Mouse (Mus musculus) MEL (cell line): Measurements from ENCODE around the gene Pitpnm3.

Experiments
- CTCF ChIP-seq, 3 experiments: IDR thresholded peaks in 2 of 3; conservative IDR thresholded peaks in 1 of 3; 2 replicates each; pipeline ENCODE4 v1.5.1; 2011 to 2012; ENCODE audit warnings: low read length in 3 of 3, low read depth in 2 of 3, mild to moderate bottlenecking in 2 of 3, improper control_type of control experiment in 1 of 3, inconsistent platforms in 1 of 3, mixed read lengths in 1 of 3, moderate library complexity in 1 of 3; ENCODE audit not compliant: control insufficient read depth in 1 of 3, insufficient read depth in 1 of 3, poor library complexity in 1 of 3, severe bottlenecking in 1 of 3
- E2F4 ChIP-seq: IDR thresholded peaks from 2 replicates; pipeline ENCODE4 v1.6.1; 2011; ENCODE audit warnings: low read depth, low read length, improper control_type of control experiment, borderline replicate concordance
- EP300 ChIP-seq, 2 experiments: IDR thresholded peaks; 2 replicates each; pipeline ENCODE4 v1.6.1; 2011; ENCODE audit warnings: improper control_type of control experiment in 2 of 2, low read length in 2 of 2, low read depth in 1 of 2, mild to moderate bottlenecking in 1 of 2
- ETS1 ChIP-seq: IDR thresholded peaks from 2 replicates; pipeline ENCODE4 v1.6.1; 2012; ENCODE audit warnings: low read depth, mild to moderate bottlenecking, inconsistent platforms, low read length, improper control_type of control experiment, moderate library complexity
- GATA1 ChIP-seq: IDR thresholded peaks from 2 replicates; pipeline ENCODE4 v1.6.1; 2011; ENCODE audit warnings: low read depth, low read length, improper control_type of control experiment
- HCFC1 ChIP-seq: IDR thresholded peaks from 2 replicates; pipeline ENCODE4 v1.6.1; 2012; ENCODE audit warnings: low read depth, mild to moderate bottlenecking, inconsistent platforms, low read length, improper control_type of control experiment, moderate library complexity
- JUND ChIP-seq: IDR thresholded peaks from 2 replicates; pipeline ENCODE4 v1.6.1; 2011; ENCODE audit warnings: low read depth, mild to moderate bottlenecking, improper control_type of control experiment, low read length
- MAX ChIP-seq: IDR thresholded peaks from 2 replicates; pipeline ENCODE4 v1.6.1; 2011; ENCODE audit warnings: low read length, improper control_type of control experiment
- MAZ ChIP-seq: IDR thresholded peaks from 2 replicates; pipeline ENCODE4 v1.6.1; 2012; ENCODE audit warnings: low read depth, mild to moderate bottlenecking, inconsistent platforms, low read length, improper control_type of control experiment
- NRF1 ChIP-seq: IDR thresholded peaks from 2 replicates; pipeline ENCODE4 v1.6.1; 2014; ENCODE audit warnings: low read depth, mild to moderate bottlenecking, inconsistent platforms, low read length, improper control_type of control experiment, moderate library complexity; ENCODE audit not compliant: poor library complexity, insufficient read depth, severe bottlenecking
- POLR2A ChIP-seq, 2 experiments: IDR thresholded peaks; 2 replicates each; pipeline ENCODE4 v1.6.1; 2011 to 2012; ENCODE audit warnings: low read length in 2 of 2, mild to moderate bottlenecking in 2 of 2, control low read depth in 1 of 2, improper control_type of control experiment in 1 of 2, low read depth in 1 of 2, moderate library complexity in 1 of 2; ENCODE audit not compliant: control insufficient read depth in 1 of 2, insufficient read depth in 1 of 2, poor library complexity in 1 of 2
- USF1 ChIP-seq: IDR thresholded peaks from 2 replicates; pipeline ENCODE4 v1.6.1; 2014; ENCODE audit warnings: low read depth, mild to moderate bottlenecking, inconsistent platforms, low read length, improper control_type of control experiment, moderate library complexity
- ZC3H11A ChIP-seq: IDR thresholded peaks from 2 replicates; pipeline ENCODE4 v1.6.1; 2012; ENCODE audit warnings: low read depth, mild to moderate bottlenecking, inconsistent platforms, low read length, improper control_type of control experiment
- ZKSCAN1 ChIP-seq: IDR thresholded peaks from 2 replicates; pipeline ENCODE4 v1.6.1; 2012; ENCODE audit warnings: low read depth, mild to moderate bottlenecking, inconsistent platforms, low read length, improper control_type of control experiment, moderate library complexity

DNA sequence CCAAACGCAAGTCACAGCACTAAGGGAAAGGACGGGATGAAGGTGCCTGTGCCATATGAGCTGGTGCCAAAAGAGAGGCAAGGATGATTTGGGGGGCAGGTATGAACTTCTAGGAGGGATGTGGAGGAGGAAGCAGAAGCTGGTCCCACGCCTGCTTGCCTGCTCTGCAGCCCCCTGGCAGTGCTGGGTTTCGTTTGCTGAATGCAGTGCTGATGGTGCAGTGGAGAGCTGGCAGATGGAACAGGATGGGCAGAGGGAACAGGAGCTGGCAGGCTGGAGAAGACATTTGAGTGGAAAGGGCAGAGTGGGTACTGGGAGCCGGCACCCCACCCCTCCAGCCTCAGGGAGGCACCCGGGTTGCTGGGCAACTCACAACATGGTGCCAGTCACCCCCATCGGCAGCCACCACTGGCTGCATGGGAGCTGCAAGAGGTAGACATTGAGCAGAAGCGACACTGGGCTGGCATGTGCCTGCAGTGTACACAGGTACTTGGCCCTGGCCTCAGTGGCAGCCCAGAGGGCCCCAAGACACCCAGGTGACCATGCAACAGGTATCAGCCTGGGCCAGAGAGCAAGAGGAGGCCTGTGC, 86.3 kb downstream of the Pitpnm3 start:
- TF ChIP-seq CTCF (IDR thresholded peaks at IDR 0.05 in 2 of 3, conservative IDR thresholded peaks at IDR 0.05 in 1 of 3; ENCODE audit: control insufficient read depth in 1 of 3, insufficient read depth in 1 of 3, low read depth in 2 of 3, low read length in 3 of 3, poor library complexity in 1 of 3, severe bottlenecking in 1 of 3) (no peak), POLR2A (IDR thresholded peaks at IDR 0.05; ENCODE audit: control insufficient read depth in 1 of 2, insufficient read depth in 1 of 2, low read depth in 1 of 2, low read length in 2 of 2, poor library complexity in 1 of 2) (no peak), HCFC1 (no peak), EP300 (IDR thresholded peaks at IDR 0.05; ENCODE audit: low read depth in 1 of 2, low read length in 2 of 2) (no peak), ZC3H11A (no peak), MAX (no peak), E2F4 (no peak), GATA1 (no peak), MAZ (no peak), NRF1 (no peak), ZKSCAN1 (no peak), JUND (no peak), ETS1 (no peak), USF1 (no peak)
